Mouse (Mus musculus): Measurements from ENCODE around the gene Gm20388. TPM values are rescaled to one million over a fixed set of nuclear protein-coding genes. Genes with fewer than 3 reads are reported as not detected.
"Not testable (repeated sequence)": the region's sequence is repeated elsewhere in the genome, so short reads cannot be mapped to it uniquely, and the experiment has no call there.

Gm20388 gene
- total RNA-seq, 2 experiments from 2014 or later: 4.4 to 7.8 TPM

DNA sequence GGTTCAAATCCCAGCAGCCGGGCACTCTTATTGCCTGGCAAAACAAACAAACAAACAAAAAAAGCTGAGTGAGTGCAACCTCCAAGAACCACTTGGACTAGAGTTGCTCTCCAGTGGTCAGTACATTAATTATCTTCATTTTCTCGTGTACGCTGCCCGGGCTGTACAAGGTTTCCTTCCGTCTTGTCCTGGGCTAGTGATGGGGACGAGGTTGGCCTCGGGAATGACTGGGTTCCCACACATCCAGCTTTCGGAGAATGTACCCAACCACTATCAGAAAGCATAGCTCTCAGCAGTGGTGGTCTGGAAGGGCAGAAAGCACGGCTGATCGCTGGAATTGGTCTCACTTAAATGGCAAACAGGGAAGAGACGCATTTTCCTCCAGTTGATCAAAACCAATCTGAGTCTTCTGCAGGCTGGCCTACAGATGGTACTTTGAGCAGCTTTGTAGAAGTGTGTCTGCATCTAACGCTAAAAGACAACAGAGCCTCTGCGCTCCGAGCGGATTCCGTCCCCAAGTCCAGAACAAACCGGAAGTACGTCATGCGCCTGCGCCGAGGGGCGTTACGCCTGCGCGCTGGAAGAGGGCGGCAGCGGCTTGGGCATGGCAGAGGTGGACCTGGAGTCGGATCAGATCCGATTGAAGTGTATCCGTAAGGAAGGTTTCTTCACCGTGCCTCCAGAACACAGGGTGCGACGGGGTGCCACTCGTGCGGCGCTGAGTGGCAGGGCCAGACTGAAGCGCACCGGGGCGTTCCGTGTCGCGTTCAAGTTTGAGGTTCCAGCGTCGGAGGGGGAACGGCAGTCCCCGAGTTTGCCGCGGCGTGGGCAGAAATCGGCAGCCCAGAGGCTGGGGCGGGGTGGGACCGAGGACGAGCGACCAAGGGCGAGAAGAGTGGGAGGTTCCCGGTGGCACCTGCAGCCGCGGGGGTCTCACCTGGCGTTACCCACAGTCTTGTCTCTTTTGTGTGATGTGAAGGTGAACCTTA lies 3313.9 kb downstream of the Gm20388 start, which contains the start of gene Cdk10:
Cdk10 (plus strand) TSS at position 565 of the 989 bp plus-strand sequence.
- DNase-seq (ENCODE audit: low spot score in 2 of 2): peak; percentile 97

GRCm38 (mm10) chr8:123228416-123228815 lies 3317.8 kb downstream of the Gm20388 start:
- peak in 1 of 2 experiments; percentile 36 for DNase-seq (ENCODE audit: low spot score in 2 of 2)

- DNase-seq (ENCODE audit: low spot score in 2 of 2): not testable (repeated sequence)
These were observed 3319.7 kb downstream of the Gm20388 start for GRCm38 (mm10) chr8:123230326-123230725.

DNA sequence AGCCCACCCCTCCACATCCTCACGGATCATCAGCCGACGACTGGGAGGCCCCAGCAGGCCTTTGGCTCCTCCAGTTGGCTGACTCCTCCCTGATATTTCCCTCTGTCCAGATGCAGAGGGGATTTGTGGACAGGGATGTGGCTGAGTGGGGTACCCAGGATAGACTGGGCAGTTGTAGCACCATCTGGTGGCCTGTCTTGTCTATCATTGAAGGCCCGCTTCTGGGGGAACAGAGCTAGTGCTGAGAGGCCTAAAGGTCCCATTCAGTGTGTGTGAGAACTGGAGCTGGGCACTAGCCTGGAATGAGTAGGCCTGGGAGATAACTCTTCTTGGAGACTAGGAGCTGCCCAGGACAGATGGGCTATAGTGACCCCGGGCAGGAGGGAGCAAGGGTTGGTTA lies 3321.1 kb downstream of the Gm20388 start:
- peak; percentile 27 to 30 for DNase-seq (ENCODE audit: low spot score in 2 of 2)

DNA sequence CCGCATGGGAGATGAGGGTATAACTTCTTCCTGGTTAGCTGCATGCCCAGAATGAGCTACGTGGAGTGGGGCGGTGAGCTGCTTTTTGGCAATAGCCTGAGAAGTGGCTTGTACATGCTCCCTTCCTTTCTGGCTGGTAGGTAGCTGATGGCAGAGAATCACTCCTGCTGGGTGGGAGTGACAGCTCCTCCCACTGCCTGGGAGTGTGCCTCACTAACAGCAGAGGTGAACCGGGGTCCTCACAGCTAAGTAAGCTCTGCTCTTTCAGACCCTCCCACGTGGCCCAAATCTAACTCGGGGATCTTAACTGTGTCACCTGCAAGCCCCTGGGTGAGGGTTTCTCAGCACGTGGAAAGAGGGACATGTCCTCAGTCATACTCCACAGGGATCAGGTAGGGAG lies 3321.9 kb downstream of the Gm20388 start:
- peak; percentile 28 to 35 for DNase-seq (ENCODE audit: low spot score in 2 of 2)

GRCm38 (mm10) chr8:123233300-123233699 lies 3322.7 kb downstream of the Gm20388 start:
- DNase-seq (ENCODE audit: low spot score in 2 of 2): peak; percentile 16 to 18

DNA sequence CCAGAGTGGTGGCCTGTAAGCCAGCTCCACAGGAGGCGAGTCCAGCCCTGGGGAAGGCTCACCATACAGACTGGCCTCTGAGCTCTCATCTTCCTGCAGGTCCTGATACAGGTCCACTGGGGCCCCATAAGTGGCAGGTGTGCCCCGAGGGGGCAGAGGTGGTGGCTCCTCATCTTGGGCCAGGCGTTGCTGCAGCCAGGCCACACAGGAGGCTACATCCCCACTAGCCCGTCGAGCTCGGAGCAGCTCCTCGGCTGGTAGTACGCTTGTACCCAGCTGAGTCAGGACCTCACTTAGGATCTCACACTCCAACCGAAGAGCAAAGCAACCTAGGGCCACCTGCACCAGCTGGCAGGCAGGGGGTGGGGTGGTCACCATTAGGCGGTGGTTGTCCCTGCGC lies 3323.1 kb downstream of the Gm20388 start:
- DNase-seq (ENCODE audit: low spot score in 2 of 2): no peak

GRCm38 (mm10) chr8:123234918-123235519 lies 3324.4 kb downstream of the Gm20388 start:
- DNase-seq (ENCODE audit: low spot score in 2 of 2): peak; percentile 80 to 86

GRCm38 (mm10) chr8:123235520-123236497 lies 3325.2 kb downstream of the Gm20388 start, which contains the start of gene Spata2l:
TSS of gene Spata2l (minus strand) at chr8:123236233.
- DNase-seq (ENCODE audit: low spot score in 2 of 2): peak; percentile 84 to 90

DNA sequence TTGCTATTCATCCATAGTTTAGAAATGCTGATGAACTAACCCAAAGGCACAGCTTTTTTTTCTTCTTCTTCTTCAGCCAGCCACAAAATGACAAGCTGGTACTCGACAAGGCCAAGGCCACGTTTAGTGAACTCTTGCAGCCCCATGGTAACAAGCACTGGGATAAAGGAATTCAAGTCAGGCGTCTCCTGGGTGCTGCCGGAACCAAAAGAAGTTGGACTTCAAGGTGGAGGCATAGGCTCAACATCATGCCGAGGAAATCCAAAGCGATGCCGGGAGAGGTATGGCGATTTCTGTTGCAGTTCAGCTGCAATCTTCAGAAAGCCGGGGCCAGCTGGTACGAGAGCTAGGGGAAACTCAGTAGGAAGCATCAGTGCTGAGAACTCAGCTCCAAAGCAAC lies 3328.8 kb downstream of the Gm20388 start:
- no peak for DNase-seq (ENCODE audit: low spot score in 2 of 2)

DNA sequence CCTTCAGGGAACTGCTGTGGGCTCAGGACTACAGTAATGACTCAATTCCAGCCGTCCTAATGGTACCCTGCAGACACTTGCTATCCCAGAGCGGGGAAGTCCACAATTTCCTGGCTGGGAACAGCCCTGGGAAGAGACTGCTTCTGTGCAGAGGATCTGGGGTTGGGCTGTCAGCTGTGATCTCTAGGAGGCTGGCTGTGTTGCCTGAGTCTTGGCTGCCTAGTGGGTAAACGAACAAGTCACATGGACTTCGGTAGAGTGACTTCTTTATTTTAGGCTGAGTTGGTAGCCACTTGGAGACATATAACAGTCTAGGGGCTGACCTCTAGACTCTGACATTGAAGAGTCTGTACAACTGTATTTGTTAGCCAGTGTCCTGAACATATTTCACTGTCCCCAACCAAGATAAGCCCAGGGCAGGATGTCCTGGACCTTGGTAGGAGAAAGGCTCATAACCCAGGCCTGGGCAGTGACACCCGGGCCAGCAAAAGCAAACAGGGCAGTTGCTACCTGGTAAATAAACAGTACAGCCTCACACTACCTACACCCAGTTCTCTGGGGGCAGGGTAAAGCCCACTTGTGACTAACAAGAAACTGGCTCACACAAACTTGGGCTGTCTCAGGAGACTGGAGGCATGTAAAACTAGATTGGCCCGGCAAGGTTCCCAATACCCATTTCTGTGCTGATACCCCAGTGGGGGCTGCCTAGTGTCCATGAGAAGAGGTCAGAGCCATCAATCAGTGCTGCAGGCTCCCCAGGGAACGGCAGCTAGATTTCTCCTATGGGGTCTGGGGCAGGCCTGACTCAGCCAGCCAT lies 3331.7 kb downstream of the Gm20388 start:
- DNase-seq (ENCODE audit: low spot score in 2 of 2): no peak

DNA sequence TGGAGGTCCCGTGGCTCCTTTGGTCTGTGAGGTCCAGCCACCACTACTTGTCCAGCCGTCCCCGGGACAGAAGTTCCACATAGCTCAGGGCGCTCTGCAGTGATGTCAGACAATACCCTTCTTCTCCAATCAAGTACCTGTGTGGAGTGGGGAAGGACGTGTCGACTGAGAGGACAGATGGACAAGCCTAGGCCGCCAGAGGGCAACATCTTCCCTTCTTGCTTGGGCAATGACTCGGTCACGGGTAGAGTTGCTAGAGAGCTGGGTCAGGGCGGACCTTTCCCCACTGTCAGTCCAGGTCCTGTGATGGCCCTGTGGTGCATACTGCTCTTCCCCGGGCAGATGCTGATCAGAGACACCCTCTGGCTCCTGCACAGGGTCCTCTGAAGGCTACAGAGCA lies 3332.4 kb downstream of the Gm20388 start:
- no peak for DNase-seq (ENCODE audit: low spot score in 2 of 2)

DNA sequence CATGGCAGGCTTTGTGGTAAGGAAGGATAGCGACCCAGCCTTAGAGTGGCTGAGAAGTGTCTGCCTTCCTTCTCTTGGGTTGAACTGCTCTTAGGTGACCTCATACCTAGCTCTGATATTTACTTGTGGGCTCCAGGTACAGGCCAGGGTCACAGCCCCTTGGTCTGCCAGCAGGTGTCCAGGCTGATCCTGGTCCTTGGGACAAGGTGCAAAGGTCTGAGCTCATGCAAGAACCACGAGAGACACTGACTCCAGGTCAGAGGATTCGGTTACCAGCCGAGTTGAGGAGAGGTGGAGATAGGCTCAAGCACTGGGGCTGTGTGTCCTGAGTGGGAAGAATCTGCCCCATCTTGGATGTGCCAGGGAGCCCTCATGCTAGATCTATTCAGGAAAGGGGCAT lies 3333.7 kb downstream of the Gm20388 start:
- no peak for DNase-seq (ENCODE audit: low spot score in 2 of 2)

DNA sequence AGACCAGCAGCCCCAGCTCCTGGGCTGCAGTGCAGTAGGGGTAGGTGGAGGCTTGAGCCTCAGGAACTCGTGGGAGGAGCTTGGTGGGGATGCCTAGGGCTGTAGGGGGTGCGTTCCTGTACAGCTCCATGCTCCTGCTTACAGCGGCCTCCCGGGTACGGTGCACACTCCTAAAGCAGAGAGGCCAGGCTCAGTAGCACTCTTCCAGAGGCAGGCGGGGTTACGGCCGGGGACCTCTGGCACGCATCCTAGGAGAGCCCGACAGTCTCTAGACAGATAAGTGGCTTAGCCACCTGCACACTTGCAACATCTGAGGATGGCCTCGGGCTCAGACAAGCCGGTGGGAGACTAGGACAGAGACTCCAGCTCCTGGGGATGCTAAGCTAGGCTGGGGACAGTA lies 3334.9 kb downstream of the Gm20388 start:
- no peak for DNase-seq (ENCODE audit: low spot score in 2 of 2)

DNA sequence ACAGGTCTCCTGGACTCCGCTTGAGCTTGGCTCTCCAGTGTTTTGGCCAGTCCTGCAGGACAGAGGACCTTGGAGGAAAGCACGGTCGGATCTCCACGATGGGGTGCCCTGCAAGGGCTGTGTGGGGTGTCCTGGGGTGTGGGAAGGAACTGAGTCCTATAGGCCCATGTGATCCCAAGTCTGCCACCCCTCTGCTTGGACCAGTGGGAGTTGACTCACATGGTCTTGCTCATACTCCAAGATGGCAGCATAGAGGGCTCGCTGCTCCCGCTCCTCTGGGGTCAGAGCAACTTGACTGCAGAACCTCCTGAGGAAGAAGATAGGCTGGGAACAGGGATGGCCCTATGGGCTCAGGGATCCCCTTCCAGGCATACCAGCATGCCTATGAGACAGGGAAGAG lies 3337.1 kb downstream of the Gm20388 start:
- no peak for DNase-seq (ENCODE audit: low spot score in 2 of 2)

GRCm38 (mm10) chr8:123248596-123248995 lies 3338.0 kb downstream of the Gm20388 start:
- DNase-seq (ENCODE audit: low spot score in 2 of 2): no peak

DNA sequence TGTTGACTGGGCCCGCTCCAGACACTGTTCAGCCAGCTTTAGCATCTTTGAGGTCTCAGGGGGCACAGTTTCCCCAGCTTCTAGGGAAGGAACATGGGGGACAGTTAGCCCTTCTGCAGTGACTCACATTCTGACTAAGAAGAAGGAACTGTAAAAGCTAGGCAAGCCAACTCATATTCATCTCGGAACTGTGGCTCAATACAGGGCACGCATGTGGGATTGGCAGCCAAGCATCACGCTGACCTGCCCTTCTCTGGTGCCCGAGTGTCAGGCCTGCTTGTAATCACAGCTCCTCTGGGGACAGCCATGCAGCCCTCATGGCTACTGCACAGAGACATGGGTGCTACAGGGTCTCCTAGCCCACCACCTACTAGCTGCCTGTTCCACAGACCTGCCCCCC lies 3340.3 kb downstream of the Gm20388 start:
- no peak for DNase-seq (ENCODE audit: low spot score in 2 of 2)

DNA sequence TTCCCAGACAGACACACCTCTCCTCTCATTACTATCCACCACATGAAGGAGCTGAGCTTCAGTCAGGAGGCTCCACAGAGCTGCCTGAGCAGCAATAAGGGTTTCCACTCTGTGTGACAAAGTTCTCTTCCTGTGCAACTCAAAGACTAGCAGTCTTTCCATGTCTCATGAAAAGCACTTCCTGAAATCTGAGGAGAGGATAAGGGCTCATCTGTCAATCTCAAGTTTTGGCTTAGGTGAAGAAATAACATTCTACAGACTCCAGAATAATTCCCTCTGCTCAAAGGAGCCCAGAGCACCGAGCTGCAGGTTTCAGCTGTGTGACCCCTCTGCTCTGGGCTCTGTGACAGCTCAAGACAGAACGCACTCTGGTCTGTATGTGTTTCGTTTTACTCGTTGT lies 3342.3 kb downstream of the Gm20388 start:
- DNase-seq (ENCODE audit: low spot score in 2 of 2): no peak

DNA sequence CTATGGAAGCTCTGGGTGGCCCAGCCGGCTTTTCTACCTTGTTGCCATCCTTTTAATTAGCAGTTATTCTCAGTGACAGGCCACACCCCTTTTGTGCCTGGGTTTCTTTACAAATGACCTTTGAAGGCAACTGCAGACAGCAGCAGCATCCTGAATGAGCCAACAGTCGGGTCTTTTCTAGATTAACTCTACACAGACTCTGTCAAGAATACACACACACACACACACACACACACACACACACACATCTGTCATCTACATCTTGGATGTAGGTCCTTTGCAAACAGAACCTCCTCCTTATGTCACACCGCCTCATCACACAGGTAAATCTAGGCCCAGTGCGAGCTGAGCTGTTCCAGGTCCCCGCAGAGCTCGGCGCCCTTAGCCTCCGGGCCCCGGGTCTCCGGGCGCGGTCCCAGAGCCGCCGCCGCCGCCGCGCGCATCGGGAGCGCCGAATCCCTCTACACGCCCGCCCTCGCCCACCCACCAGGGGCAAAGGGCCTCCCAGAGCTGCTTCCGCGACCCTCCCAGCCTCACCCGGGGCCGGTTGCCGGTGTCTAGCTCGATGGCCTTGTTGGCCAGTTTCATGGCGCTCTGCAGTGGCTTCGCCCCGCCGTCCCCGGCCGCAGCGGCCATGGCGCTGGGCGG lies 3342.9 kb downstream of the Gm20388 start:
- DNase-seq (ENCODE audit: low spot score in 2 of 2): peak in 1 of 2 experiments; percentile 21
